Mouse (Mus musculus): ENCODE measurements around the gene Birc6.

DNA sequence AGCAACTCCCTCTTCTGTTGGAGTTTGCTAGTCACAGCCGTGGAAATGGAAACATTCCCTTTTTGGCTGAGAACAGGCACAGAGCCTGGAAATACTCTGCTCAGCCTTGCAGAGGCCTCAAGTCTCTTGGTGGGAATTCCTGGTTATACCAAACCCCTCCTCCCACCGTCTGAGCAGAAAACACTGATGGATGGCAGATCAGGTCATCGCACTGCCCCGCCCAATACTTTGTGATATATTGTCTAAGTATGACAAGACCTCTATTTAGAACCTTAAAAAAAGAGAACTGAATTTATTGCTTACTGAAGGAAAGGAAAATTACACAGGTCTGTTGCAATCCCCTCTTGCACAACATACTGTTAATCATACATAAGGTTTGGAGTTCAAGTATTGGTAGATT lies 182.6 kb downstream of the Birc6 start:
- TF ChIP-seq CTCF (IDR thresholded peaks at IDR 0.05; ENCODE audit: extremely low read depth, insufficient read length, insufficient replicate concordance, low read depth, low read length) (no peak), POLR2A (IDR thresholded peaks at IDR 0.05; ENCODE audit: low read depth, low read length) (no peak)
